Mouse (Mus musculus) heart, adult 2 months (tissue): ENCODE measurements at regions not wholly inside any gene's neighbourhood (a gene's known extent, or its start where the extent isn't known, plus 50 kb on each side); places are given as distances from the start of the nearest gene placed in this dataset.

Source experiments
- CTCF ChIP-seq: fragments of 200-600 bp; IDR thresholded peaks from 2 replicates; pipeline ENCODE4 v1.8.1; 2022; ENCODE audit warnings: antibody characterized with exemption, mild to moderate bottlenecking, moderate library complexity
- POLR2A ChIP-seq: fragments of 200-500 bp; IDR thresholded peaks from 2 replicates; pipeline ENCODE4 v1.6.1; 2011; ENCODE audit warnings: mild to moderate bottlenecking, low read depth, low read length, control low read depth; ENCODE audit not compliant: insufficient read depth

DNA sequence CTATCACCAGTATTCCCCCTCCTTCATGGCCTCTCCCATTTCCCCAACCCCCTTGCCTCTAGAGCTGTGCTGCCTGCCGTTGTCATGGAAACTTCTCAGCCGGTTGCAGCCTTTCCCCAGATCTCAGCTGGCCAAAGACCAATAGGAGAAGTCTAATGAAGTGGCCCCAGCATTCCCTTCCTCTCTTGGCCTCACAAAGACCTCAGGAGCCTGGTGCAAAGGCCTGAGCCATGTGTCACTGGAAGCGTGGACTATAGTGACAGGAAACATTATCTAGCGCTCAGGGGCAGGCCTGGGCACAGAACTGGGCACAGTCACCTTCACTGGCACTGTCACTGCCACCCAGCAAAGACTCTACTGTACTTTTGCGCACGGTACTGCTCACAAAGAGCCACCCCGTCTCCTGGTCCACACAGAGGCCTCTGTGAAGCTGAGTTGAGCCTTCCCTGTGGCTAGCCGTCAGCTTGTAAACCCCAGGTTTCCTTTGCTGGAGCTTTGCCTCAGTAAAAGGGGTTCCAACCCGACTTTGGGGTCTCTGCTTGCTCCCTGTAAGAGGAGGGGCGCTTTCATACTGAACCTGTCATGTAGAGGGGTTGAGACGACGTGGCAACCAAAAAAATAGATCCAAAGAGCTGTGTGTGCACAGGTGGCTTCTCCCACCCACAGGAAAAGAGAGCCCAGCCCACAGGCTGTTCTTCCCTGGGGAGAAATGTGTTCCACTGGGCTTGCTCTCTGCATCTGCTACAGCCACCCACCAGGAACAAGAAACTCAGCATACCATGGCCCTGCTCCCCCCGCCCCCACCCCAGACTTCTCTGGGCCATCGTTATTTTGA is 282.5 kb upstream of the Gjb5 start:
- TF ChIP-seq POLR2A (no peak), CTCF (no peak)
